Mouse (Mus musculus) MEL (cell line): ENCODE data around the gene Entpd8. TPM values are rescaled to one million over a fixed set of nuclear protein-coding genes. Genes with fewer than 3 reads are reported as not detected.

Source experiments
- DNase-seq: peaks from one replicate; pipeline ENCODE4 v3.0.0; 2011; ENCODE audit warnings: low read depth, low spot score
- H3K27ac ChIP-seq: 2 replicates; pipeline ENCODE4 v1.5.1; 2012; ENCODE audit warnings: low read depth, mild to moderate bottlenecking, control low read depth, low read length, moderate library complexity; ENCODE audit not compliant: control insufficient read depth
- H3K27me3 ChIP-seq, 2 experiments: fragments of 150-350 bp in 1 of 2; sonication (generic) in 1 of 2; 2 replicates each; pipeline ENCODE4 v1.6.1; 2012; ENCODE audit warnings: low read length in 2 of 2, mild to moderate bottlenecking in 2 of 2, improper control_type of control experiment in 1 of 2, moderate library complexity in 1 of 2; ENCODE audit not compliant: insufficient read depth in 2 of 2, control insufficient read depth in 1 of 2
- H3K36me3 ChIP-seq, 2 experiments: 2 replicates each; pipeline ENCODE4 v1.6.1; 2012 to 2014; ENCODE audit warnings: low read length in 2 of 2, improper control_type of control experiment in 1 of 2, inconsistent platforms in 1 of 2, mild to moderate bottlenecking in 1 of 2; ENCODE audit not compliant: insufficient read depth in 2 of 2, control insufficient read depth in 1 of 2
- H3K4me1 ChIP-seq, 2 experiments: fragments of 150-350 bp in 1 of 2; sonication (generic) in 1 of 2; 2 replicates each; pipeline ENCODE4 v1.6.1; 2012; ENCODE audit warnings: low read length in 2 of 2, improper control_type of control experiment in 1 of 2, mild to moderate bottlenecking in 1 of 2; ENCODE audit not compliant: insufficient read depth in 2 of 2, control insufficient read depth in 1 of 2
- H3K4me3 ChIP-seq, 2 experiments: fragments of 150-350 bp in 1 of 2; sonication (generic) in 1 of 2; 2 replicates each; pipeline ENCODE4 v1.5.1; 2012; ENCODE audit warnings: low read depth in 2 of 2, low read length in 2 of 2, mild to moderate bottlenecking in 2 of 2, moderate library complexity in 2 of 2, control low read depth in 1 of 2, improper control_type of control experiment in 1 of 2; ENCODE audit not compliant: control insufficient read depth in 1 of 2, insufficient read depth in 1 of 2
- H3K79me2 ChIP-seq: 2 replicates; pipeline ENCODE4 v1.6.1; 2012; ENCODE audit warnings: mild to moderate bottlenecking, low read length, moderate library complexity; ENCODE audit not compliant: control insufficient read depth, poor library complexity, insufficient read depth
- H3K9ac ChIP-seq: 2 replicates; pipeline ENCODE4 v1.6.1; 2012; ENCODE audit warnings: low read depth, mild to moderate bottlenecking, control low read depth, low read length, moderate library complexity; ENCODE audit not compliant: control insufficient read depth, poor library complexity, severe bottlenecking
- H3K9me3 ChIP-seq: fragments of 150-350 bp; sonication (generic); replicated peaks from 2 replicates; pipeline ENCODE4 v1.6.1; 2012; ENCODE audit warnings: mild to moderate bottlenecking, low read length, improper control_type of control experiment, moderate library complexity; ENCODE audit not compliant: insufficient read depth
- BHLHE40 ChIP-seq: IDR thresholded peaks from 2 replicates; pipeline ENCODE4 v1.6.1; 2012; ENCODE audit warnings: low read depth, mild to moderate bottlenecking, inconsistent platforms, low read length, improper control_type of control experiment, borderline replicate concordance
- CHD1 ChIP-seq: IDR thresholded peaks from 2 replicates; pipeline ENCODE4 v1.6.1; 2012; ENCODE audit warnings: low read depth, mild to moderate bottlenecking, inconsistent platforms, low read length, improper control_type of control experiment
- CTCF ChIP-seq, 3 experiments: IDR thresholded peaks in 2 of 3; conservative IDR thresholded peaks in 1 of 3; 2 replicates each; pipeline ENCODE4 v1.5.1; 2011 to 2012; ENCODE audit warnings: low read length in 3 of 3, low read depth in 2 of 3, mild to moderate bottlenecking in 2 of 3, improper control_type of control experiment in 1 of 3, inconsistent platforms in 1 of 3, mixed read lengths in 1 of 3, moderate library complexity in 1 of 3; ENCODE audit not compliant: control insufficient read depth in 1 of 3, insufficient read depth in 1 of 3, poor library complexity in 1 of 3, severe bottlenecking in 1 of 3
- EP300 ChIP-seq, 2 experiments: IDR thresholded peaks; 2 replicates each; pipeline ENCODE4 v1.6.1; 2011; ENCODE audit warnings: improper control_type of control experiment in 2 of 2, low read length in 2 of 2, low read depth in 1 of 2, mild to moderate bottlenecking in 1 of 2
- GABPA ChIP-seq: IDR thresholded peaks from 2 replicates; pipeline ENCODE4 v1.6.1; 2012; ENCODE audit warnings: low read depth, mild to moderate bottlenecking, inconsistent platforms, low read length, improper control_type of control experiment, moderate library complexity
- GATA1 ChIP-seq: IDR thresholded peaks from 2 replicates; pipeline ENCODE4 v1.6.1; 2011; ENCODE audit warnings: low read depth, low read length, improper control_type of control experiment
- MAX ChIP-seq: IDR thresholded peaks from 2 replicates; pipeline ENCODE4 v1.6.1; 2011; ENCODE audit warnings: low read length, improper control_type of control experiment
- MAZ ChIP-seq: IDR thresholded peaks from 2 replicates; pipeline ENCODE4 v1.6.1; 2012; ENCODE audit warnings: low read depth, mild to moderate bottlenecking, inconsistent platforms, low read length, improper control_type of control experiment
- MEF2A ChIP-seq: IDR thresholded peaks from 2 replicates; pipeline ENCODE4 v1.6.1; 2014; ENCODE audit warnings: low read depth, mild to moderate bottlenecking, inconsistent platforms, low read length, improper control_type of control experiment; ENCODE audit not compliant: poor library complexity, insufficient replicate concordance, severe bottlenecking; ENCODE audit errors: extremely low read depth
- MYB ChIP-seq: IDR thresholded peaks from 2 replicates; pipeline ENCODE4 v1.6.1; 2011; ENCODE audit warnings: mild to moderate bottlenecking, low read depth, low read length, improper control_type of control experiment
- MYC ChIP-seq: IDR thresholded peaks from 2 replicates; pipeline ENCODE4 v1.6.1; 2011; ENCODE audit warnings: low read depth, mild to moderate bottlenecking, low read length, improper control_type of control experiment, moderate library complexity
- POLR2A ChIP-seq, 2 experiments: IDR thresholded peaks; 2 replicates each; pipeline ENCODE4 v1.6.1; 2011 to 2012; ENCODE audit warnings: low read length in 2 of 2, mild to moderate bottlenecking in 2 of 2, control low read depth in 1 of 2, improper control_type of control experiment in 1 of 2, low read depth in 1 of 2, moderate library complexity in 1 of 2; ENCODE audit not compliant: control insufficient read depth in 1 of 2, insufficient read depth in 1 of 2, poor library complexity in 1 of 2
- POLR2AphosphoS2 ChIP-seq: IDR thresholded peaks from 2 replicates; pipeline ENCODE4 v1.6.1; 2011; ENCODE audit warnings: low read length, improper control_type of control experiment
- RAD21 ChIP-seq: IDR thresholded peaks from 2 replicates; pipeline ENCODE4 v1.6.1; 2011; ENCODE audit warnings: mild to moderate bottlenecking, low read depth, low read length, improper control_type of control experiment
- RCOR1 ChIP-seq: IDR thresholded peaks from 2 replicates; pipeline ENCODE4 v1.6.1; 2012; ENCODE audit warnings: low read depth, mild to moderate bottlenecking, inconsistent platforms, low read length, improper control_type of control experiment
- TBP ChIP-seq: IDR thresholded peaks from 2 replicates; pipeline ENCODE4 v1.8.0; 2011; ENCODE audit warnings: low read depth, low read length, improper control_type of control experiment
- UBTF ChIP-seq: IDR thresholded peaks from 2 replicates; pipeline ENCODE4 v1.6.1; 2012; ENCODE audit warnings: low read depth, mild to moderate bottlenecking, inconsistent platforms, low read length, improper control_type of control experiment, moderate library complexity, borderline replicate concordance; ENCODE audit not compliant: insufficient read depth
- USF1 ChIP-seq: IDR thresholded peaks from 2 replicates; pipeline ENCODE4 v1.6.1; 2014; ENCODE audit warnings: low read depth, mild to moderate bottlenecking, inconsistent platforms, low read length, improper control_type of control experiment, moderate library complexity
- ZC3H11A ChIP-seq: IDR thresholded peaks from 2 replicates; pipeline ENCODE4 v1.6.1; 2012; ENCODE audit warnings: low read depth, mild to moderate bottlenecking, inconsistent platforms, low read length, improper control_type of control experiment
- ZMIZ1 ChIP-seq: IDR thresholded peaks from 2 replicates; pipeline ENCODE4 v1.6.1; 2012; ENCODE audit warnings: low read depth, mild to moderate bottlenecking, inconsistent platforms, low read length, improper control_type of control experiment, moderate library complexity
- polyA plus RNA-seq, 2 experiments: library from polyadenylated mRNA; stranded (reverse) in 1 of 2; unstranded in 1 of 2; fragments of >175 nt in 1 of 2; fragments of >200 nt in 1 of 2; gene quantifications; 2 replicates each; pipeline versions ENCODE4 v1.2.1 to v1.2.4; 2012; ENCODE audit warnings: low replicate concordance in 2 of 2, low read depth in 1 of 2; ENCODE audit not compliant: insufficient read length in 2 of 2, insufficient read depth in 1 of 2, missing spikeins in 1 of 2
- total RNA-seq: library from RNA; depleted of rRNA; stranded (reverse); fragments of 300-350 nt; gene quantifications from 2 replicates; pipeline ENCODE4 v1.2.3, GENCODE M21; 2012

Gene Entpd8
- total and polyA plus RNA-seq, 3 experiments: not detected

DNA sequence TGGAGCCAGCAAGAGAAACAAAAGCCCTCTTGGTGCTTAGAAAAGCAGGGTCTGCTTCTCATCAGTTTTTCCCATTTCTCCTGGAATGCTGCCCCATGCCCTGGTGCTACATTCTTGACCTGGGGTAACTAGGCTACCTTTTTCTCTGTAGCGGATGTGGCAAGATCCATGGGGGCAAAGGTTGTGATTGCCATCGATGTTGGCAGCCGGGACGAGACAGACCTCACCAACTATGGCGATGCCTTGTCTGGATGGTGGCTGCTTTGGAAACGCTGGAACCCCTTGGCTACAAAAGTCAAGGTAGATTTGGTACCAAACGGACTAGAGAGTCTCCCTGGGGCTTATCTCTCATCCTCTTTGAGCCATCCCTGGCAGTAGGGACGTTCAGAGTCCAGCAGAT lies 28.7 kb upstream of the Entpd8 start:
- TF ChIP-seq TBP (no peak), MYC (no peak), POLR2AphosphoS2 (no peak), CHD1 (no peak), ZC3H11A (no peak), ZMIZ1 (no peak), UBTF (no peak), GABPA (no peak), RAD21 (no peak), MAX (no peak), RCOR1 (no peak), GATA1 (no peak), EP300 (IDR thresholded peaks at IDR 0.05; ENCODE audit: low read depth in 1 of 2, low read length in 2 of 2) (no peak), CTCF (IDR thresholded peaks at IDR 0.05 in 2 of 3, conservative IDR thresholded peaks at IDR 0.05 in 1 of 3; ENCODE audit: control insufficient read depth in 1 of 3, insufficient read depth in 1 of 3, low read depth in 2 of 3, low read length in 3 of 3, poor library complexity in 1 of 3, severe bottlenecking in 1 of 3) (no peak), USF1 (no peak), MEF2A (no peak), BHLHE40 (no peak), MYB (no peak), MAZ (no peak), POLR2A (IDR thresholded peaks at IDR 0.05; ENCODE audit: control insufficient read depth in 1 of 2, insufficient read depth in 1 of 2, low read depth in 1 of 2, low read length in 2 of 2, poor library complexity in 1 of 2) (no peak)
- TF ChIP-seq, all 39 proteins: peak for 0
- H3K27ac ChIP-seq: no peak overlapping the region
- H3K9me3 ChIP-seq: no peaks in the 10 kb centered on the region
- H3K79me2 ChIP-seq: no peaks in the 10 kb centered on the region; the same call in 1 of the 2 replicates
- H3K4me1 ChIP-seq: peaks cover 0 to 5% of the 10 kb centered on the region in 2 experiments; a peak in 2 of 4 replicates
- no peak overlapping the region for H3K9ac ChIP-seq
- H3K27me3 ChIP-seq: no peaks in the 10 kb centered on the region
- no peaks in the 10 kb centered on the region; a peak in 1 of 4 replicates for H3K36me3 ChIP-seq
- H3K4me3 ChIP-seq: no peak overlapping the region
- DNase-seq: no peak

DNA sequence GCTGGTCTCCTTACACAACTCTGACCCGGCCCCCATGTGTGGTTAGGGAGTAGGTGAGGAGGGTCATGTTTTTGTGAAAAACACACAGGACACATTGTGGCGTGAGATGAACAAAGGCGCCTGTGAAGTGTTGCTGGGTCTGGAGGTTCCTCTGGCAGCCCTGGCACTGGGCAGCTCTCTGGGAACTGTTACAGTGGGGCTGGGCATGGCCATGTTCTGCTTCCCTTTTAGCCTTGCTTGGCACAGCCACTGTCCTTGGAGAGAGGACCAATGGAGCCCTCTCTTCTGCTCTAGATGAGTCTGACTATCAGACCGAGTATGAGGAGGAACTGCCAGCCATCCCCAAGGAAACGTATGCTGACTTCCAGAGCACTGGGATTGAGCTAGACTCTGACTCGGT lies 27.0 kb upstream of the Entpd8 start:
- Histone ChIP-seq H3K79me2 (no peaks in the 10 kb centered on the region; the same call in 1 of the 2 replicates), H3K27ac (no peak overlapping the region), H3K9ac (no peak overlapping the region), H3K9me3 (no peaks in the 10 kb centered on the region), H3K4me1 (peaks cover 0 to 5% of the 10 kb centered on the region in 2 experiments; a peak in 2 of 4 replicates), H3K27me3 (no peaks in the 10 kb centered on the region), H3K4me3 (no peak overlapping the region), H3K36me3 (no peaks in the 10 kb centered on the region; a peak in 1 of 4 replicates)
- no peak for DNase-seq
- no peak for TF ChIP-seq RCOR1
